Mouse (Mus musculus) lung, postnatal 10 days (tissue): ENCODE measurements around the gene Inpp5a.

ENCODE experiments used
- DNase-seq: peaks from one replicate; pipeline ENCODE4 v3.0.0; 2021

The Inpp5a gene

DNA sequence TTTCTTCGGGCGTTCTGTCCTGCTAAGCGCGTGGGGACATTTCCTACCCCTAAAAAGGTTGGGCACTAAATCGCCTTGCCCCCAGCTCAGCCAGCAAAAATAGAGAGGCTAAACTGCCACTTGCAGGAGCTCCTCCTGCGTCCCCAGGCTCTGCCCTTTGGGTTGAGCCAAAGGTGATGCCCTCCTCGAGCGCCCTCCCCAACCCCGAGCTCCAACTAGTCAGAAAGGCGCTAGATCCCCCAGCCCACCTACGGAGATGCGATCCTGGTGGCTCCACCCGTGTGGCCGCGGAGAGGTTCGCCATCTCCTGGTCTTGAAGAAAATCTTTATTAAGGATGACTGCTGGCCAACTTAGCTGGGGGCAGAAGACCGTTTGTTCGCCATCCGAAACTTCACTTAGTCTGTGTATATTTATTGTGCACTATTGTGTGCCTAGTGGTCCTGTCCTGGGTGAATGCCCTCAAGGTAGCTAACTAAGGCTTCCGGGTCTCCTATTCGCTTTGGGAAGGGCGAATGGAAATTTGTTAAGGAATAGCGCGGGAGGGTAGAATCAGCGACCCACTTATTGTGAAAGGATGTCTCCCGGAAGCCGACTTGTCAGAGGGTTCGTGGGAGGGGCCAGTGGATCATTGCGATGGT, 196.4 kb downstream of the Inpp5a start:
- no peak for DNase-seq

- DNase-seq: no peak
These were observed 199.0 kb downstream of the Inpp5a start for GRCm38 (mm10) chr7:139587919-139588318.

DNA sequence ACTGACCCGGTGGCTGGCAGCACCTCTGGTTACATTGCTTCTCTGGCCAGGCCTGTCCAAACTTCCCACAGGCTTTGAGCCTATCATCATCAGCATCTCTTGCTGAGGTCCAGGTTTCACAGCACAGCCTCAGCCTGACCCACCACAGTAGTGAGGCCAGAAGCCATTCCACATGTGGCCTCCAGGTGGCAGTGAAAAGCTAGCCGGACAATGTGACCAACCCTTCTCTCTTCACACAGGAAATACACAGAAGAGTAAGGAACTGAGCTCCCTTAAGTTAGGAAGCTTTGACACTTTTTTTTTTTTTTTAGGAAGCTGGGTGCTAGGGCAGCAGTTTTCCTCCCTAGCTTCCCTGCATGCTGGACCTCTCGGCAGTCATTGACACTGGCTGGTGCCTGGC, 201.4 kb downstream of the Inpp5a start:
- DNase-seq: peak; percentile 61

DNA sequence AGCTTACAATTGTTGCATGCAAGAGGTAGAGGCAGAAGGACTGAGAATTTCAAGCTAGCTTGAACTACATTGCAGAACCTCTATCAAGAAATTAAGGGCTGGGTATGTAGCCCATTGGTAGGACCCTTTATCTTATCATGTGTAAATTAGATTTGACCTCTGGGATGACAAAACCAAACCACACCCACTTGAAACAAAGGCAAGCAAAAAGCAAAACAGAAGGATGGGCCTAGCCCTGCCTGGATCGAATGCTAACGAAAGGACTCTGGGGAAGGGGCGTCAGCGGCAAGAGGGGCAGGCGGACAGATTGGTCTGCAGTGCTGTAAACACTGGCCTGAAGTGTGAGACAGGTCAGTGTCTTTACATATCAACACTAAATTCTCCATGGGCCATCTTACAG, 202.4 kb downstream of the Inpp5a start:
- DNase-seq: no peak

GRCm38 (mm10) chr7:139595311-139595710, 206.4 kb downstream of the Inpp5a start:
- DNase-seq: no peak

DNA sequence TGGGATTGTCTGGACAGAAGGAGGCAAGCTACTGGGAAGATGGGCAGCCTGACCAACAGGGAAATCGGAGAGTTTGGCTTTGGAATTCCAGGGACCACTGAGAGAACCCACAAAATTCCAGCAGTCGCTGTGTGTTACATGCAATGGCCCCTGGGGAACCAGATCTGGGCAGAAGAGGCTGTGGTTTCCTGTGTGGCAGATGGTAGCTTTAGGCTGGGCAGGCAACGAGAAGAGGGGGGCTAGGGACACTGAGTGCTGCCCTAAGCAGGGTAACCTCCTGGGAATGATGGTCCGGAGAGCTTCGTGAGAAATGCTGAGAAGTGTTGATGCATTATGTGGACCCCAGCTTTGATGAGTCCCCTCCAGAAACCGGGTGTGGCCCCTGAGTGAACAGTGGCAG, 207.0 kb downstream of the Inpp5a start:
- DNase-seq: no peak

DNA sequence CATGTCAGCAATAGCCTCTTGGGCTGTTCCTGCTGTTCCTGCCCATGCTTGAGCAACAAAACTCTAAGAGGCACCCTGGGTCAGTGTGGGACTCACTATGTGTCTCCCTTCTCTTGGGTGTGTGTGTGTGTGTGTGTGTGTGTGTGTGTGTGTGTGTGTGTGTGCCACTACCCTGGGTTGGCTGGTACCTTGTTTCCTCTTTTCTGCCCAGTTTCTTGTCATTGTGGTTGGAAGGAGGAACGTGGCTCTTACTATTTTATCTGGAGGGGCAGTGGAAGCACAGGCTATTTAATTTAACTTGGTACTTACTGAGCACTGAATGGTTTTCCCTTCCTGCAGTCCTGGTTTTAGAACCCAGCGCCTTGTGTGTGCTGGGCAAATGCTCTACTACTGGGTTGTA, 221.4 kb downstream of the Inpp5a start:
- DNase-seq: no peak

DNA sequence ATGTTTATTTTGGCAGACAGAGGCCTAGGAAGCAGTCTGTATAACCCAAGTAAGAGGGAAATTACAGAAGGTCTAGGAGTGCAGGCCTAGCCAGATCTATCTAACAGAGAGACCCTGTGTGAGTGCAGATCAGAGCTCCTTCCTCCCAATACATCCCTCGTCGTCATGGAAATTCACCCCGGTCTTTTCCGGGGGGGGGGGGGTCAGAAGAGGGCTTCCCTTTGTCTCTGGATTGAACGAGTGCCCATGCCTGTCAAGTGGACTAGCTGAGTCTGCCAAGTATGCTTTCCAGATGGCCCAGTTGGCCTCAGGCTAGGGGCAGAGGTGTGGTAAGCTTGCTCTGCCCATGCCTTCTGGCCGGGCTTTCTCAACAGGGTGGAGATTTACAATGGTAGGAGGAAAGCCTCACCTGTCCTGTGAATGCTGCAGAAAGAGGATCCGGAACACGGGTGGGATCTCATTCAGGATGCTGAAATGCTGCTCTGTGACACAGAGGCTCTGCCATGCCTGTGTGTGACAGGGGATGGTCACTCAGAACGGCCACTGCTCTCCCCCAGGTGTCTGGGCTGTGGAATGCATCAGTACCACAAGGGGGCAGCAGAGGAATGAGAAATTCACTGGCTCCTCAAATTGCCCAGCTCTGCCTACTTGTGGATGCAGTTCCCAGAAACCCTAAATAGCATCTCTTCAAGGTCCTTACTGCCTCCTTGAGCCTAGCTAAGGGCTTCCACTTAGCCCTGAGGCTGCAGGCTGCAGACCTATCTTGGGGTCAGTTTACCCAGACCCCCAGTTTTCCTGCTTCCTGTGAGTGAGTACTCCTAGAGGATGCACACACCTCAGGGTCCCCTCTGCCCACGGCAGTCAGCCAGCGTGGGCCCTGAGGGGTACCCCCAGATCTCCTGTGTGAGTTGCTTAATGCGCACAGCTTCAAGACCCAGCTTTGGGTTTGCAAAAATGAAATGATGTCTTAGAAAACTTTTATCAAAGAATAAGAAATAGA, 227.2 kb downstream of the Inpp5a start:
- peak; percentile 67 for DNase-seq

DNA sequence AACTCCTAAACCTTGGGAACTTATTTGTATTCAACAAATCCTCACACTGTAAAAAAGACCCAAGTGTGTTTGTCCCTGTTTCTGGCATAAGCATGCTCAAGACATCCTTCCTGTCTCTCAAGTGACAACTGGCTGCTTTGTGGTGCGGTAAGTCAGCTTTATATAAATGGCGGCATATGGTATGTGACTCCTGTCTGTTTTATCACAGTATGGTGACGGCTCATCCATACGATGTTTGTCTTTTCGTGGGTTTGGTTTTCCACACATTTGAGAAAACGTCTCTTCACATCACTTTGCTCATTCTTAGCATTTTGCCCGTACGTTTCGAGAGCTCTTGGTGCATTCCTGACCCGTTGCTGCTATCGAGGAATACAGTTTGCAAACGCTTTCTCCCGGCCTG, 233.7 kb downstream of the Inpp5a start:
- DNase-seq: no peak

GRCm38 (mm10) chr7:139625156-139625555, 236.2 kb downstream of the Inpp5a start:
- no peak for DNase-seq
